Mouse (Mus musculus): ENCODE data around the gene Traf3ip2.

GRCm38 (mm10) chr10:39572672-39573051 lies 40.1 kb upstream of the Traf3ip2 start:
- no peak for TF ChIP-seq TAL1 (IDR thresholded peaks at IDR 0.05; ENCODE audit: low read length)
- TF ChIP-seq GATA1 (IDR thresholded peaks at IDR 0.05; ENCODE audit: low read length), result no peak
